Mouse (Mus musculus): ENCODE data around the gene Gm42878. TPM values are rescaled to one million over a fixed set of nuclear protein-coding genes. Genes with fewer than 3 reads are reported as not detected.

The Gm42878 gene
- polyA plus RNA-seq, 1 experiment from 2014 or later, result not detected

DNA sequence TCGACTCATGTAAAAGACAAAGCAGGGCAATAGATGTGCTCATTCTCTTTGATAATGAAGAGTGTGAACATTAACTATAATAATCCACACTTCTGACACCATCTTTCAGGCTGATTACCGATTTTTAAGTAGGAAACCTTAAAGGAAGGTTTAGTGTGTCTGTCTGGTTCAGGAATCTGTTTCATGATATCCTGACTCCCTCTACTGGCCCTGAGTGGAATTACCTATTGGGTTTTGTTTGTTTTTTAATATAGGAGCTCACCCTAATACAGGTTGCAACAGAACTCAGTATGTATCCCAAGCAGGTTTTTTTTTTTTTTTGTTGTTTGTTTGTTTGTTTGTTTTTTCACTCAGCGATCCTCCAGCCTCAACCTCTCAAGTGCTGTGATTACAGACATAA, 67.6 kb downstream of the Gm42878 start:
- Histone ChIP-seq H3K36me3 (no peaks in the 10 kb centered on the region), H3K27me3 (no peaks in the 10 kb centered on the region), H3K4me1 (replicated peaks) (no peaks in the 10 kb centered on the region), H3K9ac (replicated peaks) (no peak overlapping the region), H3K4me2 (no peak overlapping the region), H3K4me3 (replicated peaks) (no peak overlapping the region), H3K27ac (no peak overlapping the region), H3K9me3 (no peaks in the 10 kb centered on the region)
- peak; percentile 20; the same call in 1 of the 2 replicates for ATAC-seq (ENCODE audit: insufficient number of reproducible peaks, insufficient read depth, low FRiP score, low TSS enrichment, low read depth)
- 43% methylated on average over 3 of the region's 3 CpGs for WGBS

DNA sequence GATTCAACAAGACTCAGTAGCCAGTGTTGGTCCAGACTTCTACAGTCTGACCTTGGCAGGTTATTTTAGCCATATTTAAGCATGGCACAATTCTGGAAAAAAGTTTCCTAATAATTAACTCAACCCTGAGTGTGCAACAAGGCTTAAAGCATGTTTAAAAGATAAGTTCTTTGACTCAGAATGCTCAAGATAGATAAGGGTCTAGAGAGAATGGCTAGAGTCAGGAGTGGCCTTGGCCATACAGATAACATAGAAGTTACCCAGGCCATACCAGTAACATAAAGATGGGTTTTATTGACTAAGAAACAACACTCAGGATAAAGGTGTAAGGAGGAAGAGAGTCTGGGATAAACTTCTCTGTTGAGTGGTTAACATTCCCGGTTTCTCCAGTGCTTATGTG, 69.2 kb downstream of the Gm42878 start:
- H3K27me3 ChIP-seq, result no peaks in the 10 kb centered on the region
- H3K27ac ChIP-seq, result no peak overlapping the region
- no peak overlapping the region for H3K4me3 ChIP-seq (replicated peaks)
- no peaks in the 10 kb centered on the region for H3K4me1 ChIP-seq (replicated peaks)
- WGBS, result 81% methylated on average over 1 of the region's 1 CpGs
- no peak for ATAC-seq (ENCODE audit: insufficient number of reproducible peaks, insufficient read depth, low FRiP score, low TSS enrichment, low read depth)
- no peaks in the 10 kb centered on the region for H3K9me3 ChIP-seq
- no peaks in the 10 kb centered on the region for H3K36me3 ChIP-seq
- no peak overlapping the region for H3K9ac ChIP-seq (replicated peaks)
- no peak overlapping the region for H3K4me2 ChIP-seq

DNA sequence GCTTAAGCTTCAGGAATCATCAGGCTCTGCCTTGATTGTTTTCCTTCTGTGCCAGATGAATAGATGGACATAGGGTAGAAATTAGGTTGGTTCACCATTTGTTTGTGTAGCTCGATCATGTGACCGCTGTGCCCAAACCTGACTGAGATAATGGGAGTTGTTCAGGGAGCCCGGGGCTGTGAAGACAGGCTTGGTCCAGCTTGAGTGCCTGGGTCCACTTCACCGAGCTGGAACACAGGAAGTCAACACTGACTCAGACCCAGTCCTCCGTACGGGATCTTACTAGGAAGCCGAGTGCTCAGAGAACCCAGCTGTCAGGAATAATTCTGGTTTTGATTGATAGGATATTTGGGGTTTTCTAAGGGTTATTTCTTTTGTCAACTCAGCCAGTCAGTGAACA, 70.7 kb downstream of the Gm42878 start:
- Histone ChIP-seq H3K4me1 (replicated peaks) (no peaks in the 10 kb centered on the region), H3K36me3 (no peaks in the 10 kb centered on the region), H3K27me3 (no peaks in the 10 kb centered on the region), H3K9me3 (no peaks in the 10 kb centered on the region), H3K4me3 (replicated peaks) (no peak overlapping the region), H3K4me2 (no peak overlapping the region), H3K27ac (no peak overlapping the region), H3K9ac (replicated peaks) (no peak overlapping the region)
- WGBS, result 77% methylated on average over 7 of the region's 7 CpGs
- ATAC-seq (ENCODE audit: insufficient number of reproducible peaks, insufficient read depth, low FRiP score, low TSS enrichment, low read depth), result no peak

DNA sequence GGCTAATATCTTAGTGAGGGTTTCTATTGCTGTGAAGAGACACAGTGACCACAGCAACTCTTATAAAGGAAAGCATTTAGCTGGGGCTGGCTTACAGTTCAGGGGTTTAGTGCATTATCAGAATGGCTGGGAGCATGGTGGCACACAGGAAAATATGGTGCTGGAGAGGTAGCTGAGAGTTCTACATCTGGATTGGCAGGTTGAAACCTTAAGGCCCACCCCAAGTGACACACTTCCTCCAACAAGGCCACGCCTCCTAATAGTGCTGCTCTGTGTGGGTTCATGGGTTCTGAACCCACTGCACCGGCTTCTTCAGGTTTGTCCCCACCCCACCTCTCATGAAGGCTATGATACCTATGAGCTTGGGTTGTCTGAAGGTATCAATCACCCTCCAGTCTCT, 72.9 kb downstream of the Gm42878 start:
- Histone ChIP-seq H3K36me3 (no peaks in the 10 kb centered on the region), H3K4me3 (replicated peaks) (no peak overlapping the region), H3K4me1 (replicated peaks) (no peaks in the 10 kb centered on the region), H3K9me3 (no peaks in the 10 kb centered on the region), H3K27me3 (no peaks in the 10 kb centered on the region), H3K4me2 (no peak overlapping the region), H3K9ac (replicated peaks) (no peak overlapping the region), H3K27ac (no peak overlapping the region)
- WGBS, result 84% methylated on average over 2 of the region's 2 CpGs
- ATAC-seq (ENCODE audit: insufficient number of reproducible peaks, insufficient read depth, low FRiP score, low TSS enrichment, low read depth), result no peak

DNA sequence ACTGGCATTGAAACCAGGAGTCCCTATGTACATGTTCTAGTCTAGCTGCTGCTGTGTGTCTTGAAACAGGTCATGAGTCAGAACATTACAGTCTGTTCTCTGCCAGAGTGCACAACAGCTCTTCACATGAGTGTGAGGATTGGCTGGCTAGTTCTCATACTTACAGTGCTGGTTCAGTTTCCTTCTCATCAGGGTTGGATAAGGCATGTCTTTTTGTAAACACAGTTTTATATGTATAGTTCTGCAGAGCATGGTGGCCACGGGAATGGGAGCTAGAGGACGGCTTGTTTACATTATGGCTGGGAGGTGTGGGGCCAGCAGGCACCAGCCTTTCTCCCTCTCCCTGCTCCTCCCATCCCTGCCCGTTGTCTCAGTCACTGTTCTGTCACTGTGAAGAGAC, 75.7 kb downstream of the Gm42878 start:
- WGBS, result 16% methylated on average over 3 of the region's 3 CpGs
- Histone ChIP-seq H3K9me3 (no peaks in the 10 kb centered on the region), H3K4me2 (no peak overlapping the region), H3K9ac (replicated peaks) (no peak overlapping the region), H3K36me3 (no peaks in the 10 kb centered on the region), H3K27ac (no peak overlapping the region), H3K4me1 (replicated peaks) (no peaks in the 10 kb centered on the region), H3K4me3 (replicated peaks) (no peak overlapping the region), H3K27me3 (no peaks in the 10 kb centered on the region)
- ATAC-seq (ENCODE audit: insufficient number of reproducible peaks, insufficient read depth, low FRiP score, low TSS enrichment, low read depth), result no peak

Other genes with a start within 250 kb of the Gm42878 start
- 75.1 and 75.5 TPM in 2 replicates for gene Trafd1, start 159.8 kb downstream of the Gm42878 start, polyA plus RNA-seq (2016; fragmentation: Nextera tagmentation; extraction: Ambion mirVana)
- gene Naa25, start 147.5 kb downstream of the Gm42878 start, polyA plus RNA-seq (2016; fragmentation: Nextera tagmentation; extraction: Ambion mirVana), result 41.2 and 41.9 TPM in 2 replicates
- gene Tmem116, start 93.6 kb downstream of the Gm42878 start, polyA plus RNA-seq (2016; fragmentation: Nextera tagmentation; extraction: Ambion mirVana), result 0.81 and 2.3 TPM in 2 replicates
- 115 and 118 TPM in 2 replicates for gene Erp29, start 93.0 kb downstream of the Gm42878 start, polyA plus RNA-seq (2016; fragmentation: Nextera tagmentation; extraction: Ambion mirVana)
- gene Adam1b, start 42.0 kb downstream of the Gm42878 start, polyA plus RNA-seq (2016; fragmentation: Nextera tagmentation; extraction: Ambion mirVana), result 0.06 TPM in 1 of 2 replicates, not detected in the other
- 1.8 and 1.9 TPM in 2 replicates for gene Adam1a, start within 50 bp of the Gm42878 start, polyA plus RNA-seq (2016; fragmentation: Nextera tagmentation; extraction: Ambion mirVana)
- 51.8 and 58.4 TPM in 2 replicates for gene Mapkapk5, start 423 bp upstream of the Gm42878 start, polyA plus RNA-seq (2016; fragmentation: Nextera tagmentation; extraction: Ambion mirVana)
- gene Aldh2, start 48.3 kb upstream of the Gm42878 start, polyA plus RNA-seq (2016; fragmentation: Nextera tagmentation; extraction: Ambion mirVana), result 236 and 264 TPM in 2 replicates
- gene Acad12, start 73.5 kb upstream of the Gm42878 start, polyA plus RNA-seq (2016; fragmentation: Nextera tagmentation; extraction: Ambion mirVana), result 2.8 and 3.3 TPM in 2 replicates
- 1.8 and 2.6 TPM in 2 replicates for gene Acad10, start 115.0 kb upstream of the Gm42878 start, polyA plus RNA-seq (2016; fragmentation: Nextera tagmentation; extraction: Ambion mirVana)
- gene Brap, start 115.1 kb upstream of the Gm42878 start, polyA plus RNA-seq (2016; fragmentation: Nextera tagmentation; extraction: Ambion mirVana), result 47.1 and 48.3 TPM in 2 replicates
- gene Atxn2, start 165.9 kb upstream of the Gm42878 start, polyA plus RNA-seq (2016; fragmentation: Nextera tagmentation; extraction: Ambion mirVana), result 59.8 and 79.2 TPM in 2 replicates

Data from limb, embryonic 12.5 days (tissue).